Mouse (Mus musculus): ENCODE measurements around the gene Plekhh2.
"Not testable (repeated sequence)": the region's sequence is repeated elsewhere in the genome, so short reads cannot be mapped to it uniquely, and the experiment has no call there.

Gene Plekhh2

DNA sequence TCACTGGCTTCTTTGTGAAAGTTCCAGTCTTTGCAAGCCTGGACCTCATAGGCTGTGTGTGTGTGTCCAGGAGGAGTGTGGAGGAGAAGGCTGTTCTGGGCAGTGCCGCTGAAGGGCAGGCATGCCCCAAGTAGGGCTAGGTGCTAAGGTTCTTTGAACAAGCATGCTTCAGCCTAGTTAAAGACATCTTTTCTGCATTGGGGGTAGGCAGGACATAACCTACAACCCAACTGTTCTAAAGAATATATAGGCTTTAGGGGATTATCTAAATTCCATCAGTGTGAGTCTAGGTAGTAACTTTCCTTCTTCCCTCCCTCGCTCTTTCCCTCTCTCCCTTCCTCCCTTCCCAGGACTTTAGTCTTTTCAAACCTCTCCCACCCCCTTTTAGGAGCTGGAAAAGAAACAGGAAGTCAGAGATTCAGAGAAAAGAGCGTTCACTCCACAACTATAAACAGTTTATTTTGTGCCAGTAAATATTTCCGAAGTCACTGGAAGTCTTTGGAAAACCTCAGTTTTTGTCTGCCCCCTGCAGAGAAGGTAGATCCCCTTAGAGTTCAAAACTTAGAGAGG is 906 bp downstream of the Plekhh2 start:
- no peak for DNase-seq (ENCODE audit: low spot score)

DNA sequence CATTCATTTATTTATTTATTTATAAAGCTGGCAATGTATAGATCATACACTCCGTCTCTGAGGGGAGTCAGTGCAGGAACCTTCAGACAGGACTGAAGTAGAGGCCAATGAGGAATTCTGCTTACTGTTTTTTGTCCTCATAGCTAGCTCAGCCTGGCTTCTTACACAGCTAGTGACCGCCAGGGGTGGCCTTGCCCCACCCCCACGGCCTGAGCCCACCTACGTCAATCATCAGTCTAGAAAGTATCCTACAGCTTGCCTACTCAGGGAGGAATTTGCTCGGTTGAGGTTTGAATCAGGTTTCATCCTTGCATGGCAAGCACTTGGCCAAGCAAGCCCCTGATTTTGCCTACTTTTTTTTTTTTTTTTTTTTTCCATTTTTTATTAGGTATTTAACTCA is 4.2 kb downstream of the Plekhh2 start:
- DNase-seq (ENCODE audit: low spot score) = no peak

DNA sequence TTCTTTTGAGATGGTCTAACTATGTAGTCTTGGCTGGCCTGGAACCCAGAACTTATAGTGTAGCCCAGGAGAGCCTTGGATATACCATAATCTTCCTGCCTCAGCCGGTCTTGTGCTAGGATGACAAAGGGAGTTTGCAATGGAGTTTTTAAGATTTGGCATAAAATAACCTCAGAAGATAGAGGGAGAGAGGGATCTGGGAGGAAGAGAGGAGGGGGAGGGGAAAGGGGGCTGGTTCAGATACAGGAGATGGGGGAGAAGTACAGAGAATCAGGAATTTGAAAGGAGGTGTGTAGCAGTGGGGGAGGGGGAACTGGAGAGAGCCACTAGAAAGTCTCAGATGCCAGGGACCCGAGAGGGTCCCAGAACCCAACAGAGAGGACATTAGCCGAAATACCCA is 7.7 kb downstream of the Plekhh2 start:
- no peak for DNase-seq (ENCODE audit: low spot score)

DNA sequence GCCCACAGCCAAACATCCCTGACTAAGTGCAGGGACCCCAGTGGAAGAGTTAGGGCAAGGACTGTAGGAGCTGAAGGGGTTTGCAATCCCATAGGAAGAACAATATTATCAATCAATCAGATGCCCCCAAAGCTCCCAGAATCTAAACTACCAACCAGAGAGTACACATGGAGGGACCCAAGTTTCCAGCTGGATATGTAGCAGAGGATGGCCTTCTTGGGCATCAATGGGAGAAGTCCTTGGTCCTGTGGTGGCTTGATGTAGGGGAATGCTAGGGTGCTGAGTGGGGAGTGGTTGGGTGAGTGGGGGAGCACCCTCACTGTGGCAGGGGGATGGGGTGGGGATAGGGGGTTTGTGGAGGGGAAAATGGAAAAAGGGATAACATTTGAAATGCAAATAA is 8.4 kb downstream of the Plekhh2 start:
- DNase-seq (ENCODE audit: low spot score) = no peak

DNA sequence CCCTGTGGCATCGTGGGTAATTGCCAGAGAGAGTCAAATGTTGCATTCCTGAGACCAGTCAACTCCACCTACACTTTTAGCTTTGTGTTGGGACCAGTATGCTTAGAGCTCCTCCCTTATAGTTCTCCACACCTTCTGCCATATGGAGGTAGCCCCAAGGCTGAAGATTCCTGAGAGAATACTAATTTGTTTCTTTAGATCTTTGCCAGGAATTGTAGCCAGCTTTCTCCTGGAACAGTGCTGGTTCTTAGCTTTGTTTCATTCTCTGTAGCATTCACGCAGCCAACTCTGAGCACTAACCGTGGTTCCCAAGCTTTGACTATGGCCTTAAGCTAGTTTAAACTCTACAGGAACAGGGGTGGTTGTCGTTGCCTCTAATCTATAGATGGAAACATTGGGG is 17.7 kb downstream of the Plekhh2 start:
- DNase-seq (ENCODE audit: low spot score) = no peak

DNA sequence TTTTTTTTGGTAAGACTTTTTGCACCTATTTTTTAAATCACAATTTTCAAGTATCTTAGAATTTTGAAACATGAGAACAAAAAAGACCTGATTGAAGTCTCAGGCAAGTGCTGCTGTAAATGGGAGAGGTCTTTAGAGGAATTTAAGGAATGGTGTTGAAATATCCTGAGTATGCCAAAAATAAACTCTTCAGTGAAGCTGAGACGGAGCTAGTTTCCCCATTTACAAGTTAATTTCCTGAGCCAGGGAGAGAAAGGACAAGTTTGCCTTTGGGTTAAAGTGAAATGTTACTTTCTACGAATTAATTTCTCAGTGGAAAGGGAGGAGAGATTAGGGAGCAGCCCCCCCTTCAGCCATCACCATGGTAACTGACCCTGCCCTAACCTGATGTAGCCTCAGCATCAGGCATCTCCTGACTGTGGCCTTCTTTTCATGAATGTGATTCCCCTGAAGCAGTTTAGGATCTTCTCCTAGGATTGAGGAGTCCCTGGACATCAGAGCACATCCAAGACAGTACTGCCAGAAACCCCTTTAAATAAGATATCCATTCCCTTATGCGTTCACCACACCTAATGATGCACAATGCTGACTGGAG is 18.6 kb downstream of the Plekhh2 start:
- DNase-seq (ENCODE audit: low spot score) = no peak

DNA sequence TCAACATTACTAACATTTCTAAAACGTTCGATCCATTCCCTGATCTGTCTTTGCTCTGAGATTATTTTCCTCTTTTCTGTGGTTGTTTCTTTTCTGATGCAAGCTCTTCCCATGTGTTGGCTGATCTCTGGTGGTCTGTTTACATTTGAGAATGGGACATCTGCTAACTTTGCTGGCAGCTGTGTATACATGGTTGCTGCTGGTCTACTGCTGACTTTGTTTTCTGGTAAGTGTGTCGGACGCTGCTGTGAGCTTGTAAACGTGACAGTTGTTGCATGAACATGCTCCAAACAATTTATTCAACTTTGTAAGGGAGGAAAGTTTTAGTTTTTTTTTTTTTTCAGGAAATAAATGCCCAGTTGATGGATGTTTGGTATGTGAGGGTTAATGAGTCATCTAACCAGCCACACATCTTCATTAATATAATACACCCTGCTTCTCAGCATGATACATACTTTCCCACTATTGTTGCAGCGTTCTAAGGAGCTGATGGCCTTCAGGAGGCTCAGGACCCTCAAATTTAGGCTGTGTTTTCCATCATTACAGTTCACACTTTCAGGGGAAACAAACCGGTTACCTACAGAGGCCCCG is 21.3 kb downstream of the Plekhh2 start:
- no peak for DNase-seq (ENCODE audit: low spot score)

DNA sequence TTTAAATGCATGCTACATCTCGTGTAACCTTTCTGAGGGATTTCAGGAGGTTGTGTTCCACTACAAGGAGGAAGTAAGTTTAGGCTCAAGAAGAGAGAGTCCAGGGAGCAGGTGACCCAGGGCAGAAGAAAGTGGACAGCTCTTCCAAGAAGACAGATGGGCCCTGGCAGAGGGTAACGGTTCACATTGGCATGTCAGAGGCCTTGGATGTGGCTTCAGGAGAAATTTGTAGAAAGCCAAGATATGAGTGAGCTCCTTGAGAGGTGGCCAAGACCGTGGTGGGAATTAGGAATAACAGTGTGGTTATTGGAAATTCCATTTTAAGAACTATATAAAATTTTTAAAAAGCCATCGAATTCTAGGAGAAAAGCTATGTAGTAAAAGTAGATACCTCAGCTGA is 22.1 kb downstream of the Plekhh2 start:
- DNase-seq (ENCODE audit: low spot score) = no peak

DNA sequence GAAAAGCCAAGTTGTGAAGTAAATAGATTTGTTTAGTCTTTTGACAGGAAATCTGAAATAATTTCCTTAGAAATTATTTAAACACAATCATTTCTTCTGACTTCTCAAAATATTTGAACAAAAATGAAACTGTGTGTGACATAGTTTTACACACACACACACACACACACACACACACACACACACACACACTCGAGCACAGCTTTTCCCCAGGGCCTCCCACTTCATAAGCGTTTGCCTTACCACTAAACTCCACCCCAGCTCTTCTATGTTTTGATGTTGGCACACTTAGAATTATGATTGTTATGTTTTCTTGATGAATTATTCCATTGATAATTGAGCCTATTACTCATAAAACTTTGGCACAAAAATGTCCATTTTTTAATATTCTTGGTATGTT is 22.9 kb downstream of the Plekhh2 start:
- DNase-seq (ENCODE audit: low spot score) = no peak

DNA sequence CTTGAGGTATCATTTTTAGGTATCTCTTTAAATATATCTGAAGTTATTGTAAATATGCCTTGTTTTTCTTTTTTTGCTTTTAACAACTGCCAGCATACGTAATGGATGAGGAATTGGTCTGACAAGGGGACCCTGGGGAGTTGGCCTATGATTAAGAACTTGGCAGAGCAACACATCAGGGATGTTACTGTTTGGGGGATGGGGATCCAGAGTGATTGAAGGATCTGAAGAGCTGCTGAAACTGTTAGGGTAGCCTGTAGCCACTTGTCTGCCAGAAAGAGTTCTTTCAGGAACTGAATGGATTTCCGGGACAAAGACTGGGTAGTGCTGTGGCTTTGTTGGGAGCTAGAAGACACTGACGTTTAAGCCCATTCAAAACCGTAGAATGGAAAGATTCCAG is 23.5 kb downstream of the Plekhh2 start:
- no peak for DNase-seq (ENCODE audit: low spot score)

DNA sequence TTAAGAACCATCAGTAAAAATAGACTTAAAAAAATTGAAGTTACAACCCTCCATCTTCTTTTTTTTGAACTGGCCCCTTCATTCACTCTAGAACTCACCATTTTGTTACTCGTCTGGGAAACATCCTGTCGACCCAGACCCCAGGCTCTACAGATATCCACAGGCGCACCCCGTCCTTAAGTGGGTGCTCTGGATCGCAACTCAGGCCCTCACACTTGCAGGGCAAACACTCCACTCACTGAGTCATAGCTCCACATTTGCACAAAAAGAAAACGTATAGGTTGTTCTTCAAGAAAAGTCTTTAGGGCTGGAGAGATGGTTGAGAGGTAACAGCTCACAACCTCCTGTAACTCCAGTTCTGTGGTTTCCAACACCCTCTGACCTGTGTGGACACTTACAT is 25.6 kb downstream of the Plekhh2 start:
- no peak for DNase-seq (ENCODE audit: low spot score)

DNA sequence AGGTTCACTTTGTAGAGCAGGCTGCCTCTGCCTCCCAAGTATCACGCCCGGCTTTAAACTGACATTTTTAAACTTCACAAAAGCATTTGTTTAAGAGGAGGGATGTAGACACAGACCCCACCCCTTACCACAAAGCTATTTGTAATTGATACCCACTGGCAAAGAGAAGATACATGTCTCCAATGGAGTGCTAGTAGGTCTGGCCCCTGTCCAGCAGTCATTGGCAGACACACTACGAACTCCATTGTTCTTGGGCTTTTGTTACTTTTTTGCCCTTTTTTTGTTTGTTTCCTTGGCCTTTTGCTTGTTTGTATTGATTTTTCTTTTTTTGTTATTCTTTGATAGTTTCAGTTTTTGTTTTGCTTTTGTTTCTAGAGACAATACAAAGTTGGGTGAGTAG is 26.3 kb downstream of the Plekhh2 start:
- DNase-seq (ENCODE audit: low spot score) = no peak

DNA sequence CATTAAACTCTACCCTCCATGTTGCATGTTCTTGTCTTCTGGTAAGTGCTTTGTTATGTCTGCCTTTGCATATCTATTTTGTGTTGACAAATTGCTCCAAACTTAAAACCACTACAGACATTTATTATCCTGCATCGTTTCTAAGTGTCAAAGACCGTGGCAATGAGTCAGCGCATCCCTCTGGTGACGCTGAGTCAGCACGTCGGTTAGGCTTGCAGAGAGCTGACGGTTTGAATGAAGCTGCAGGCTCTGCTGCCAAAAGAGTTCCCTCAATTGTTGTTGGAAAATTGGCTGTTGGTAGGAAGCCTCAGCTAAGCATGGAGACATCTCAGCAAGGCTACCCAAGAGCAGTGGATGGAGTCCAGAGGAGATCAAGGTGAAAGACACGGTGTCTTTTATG is 28.9 kb downstream of the Plekhh2 start:
- no peak for DNase-seq (ENCODE audit: low spot score)

DNA sequence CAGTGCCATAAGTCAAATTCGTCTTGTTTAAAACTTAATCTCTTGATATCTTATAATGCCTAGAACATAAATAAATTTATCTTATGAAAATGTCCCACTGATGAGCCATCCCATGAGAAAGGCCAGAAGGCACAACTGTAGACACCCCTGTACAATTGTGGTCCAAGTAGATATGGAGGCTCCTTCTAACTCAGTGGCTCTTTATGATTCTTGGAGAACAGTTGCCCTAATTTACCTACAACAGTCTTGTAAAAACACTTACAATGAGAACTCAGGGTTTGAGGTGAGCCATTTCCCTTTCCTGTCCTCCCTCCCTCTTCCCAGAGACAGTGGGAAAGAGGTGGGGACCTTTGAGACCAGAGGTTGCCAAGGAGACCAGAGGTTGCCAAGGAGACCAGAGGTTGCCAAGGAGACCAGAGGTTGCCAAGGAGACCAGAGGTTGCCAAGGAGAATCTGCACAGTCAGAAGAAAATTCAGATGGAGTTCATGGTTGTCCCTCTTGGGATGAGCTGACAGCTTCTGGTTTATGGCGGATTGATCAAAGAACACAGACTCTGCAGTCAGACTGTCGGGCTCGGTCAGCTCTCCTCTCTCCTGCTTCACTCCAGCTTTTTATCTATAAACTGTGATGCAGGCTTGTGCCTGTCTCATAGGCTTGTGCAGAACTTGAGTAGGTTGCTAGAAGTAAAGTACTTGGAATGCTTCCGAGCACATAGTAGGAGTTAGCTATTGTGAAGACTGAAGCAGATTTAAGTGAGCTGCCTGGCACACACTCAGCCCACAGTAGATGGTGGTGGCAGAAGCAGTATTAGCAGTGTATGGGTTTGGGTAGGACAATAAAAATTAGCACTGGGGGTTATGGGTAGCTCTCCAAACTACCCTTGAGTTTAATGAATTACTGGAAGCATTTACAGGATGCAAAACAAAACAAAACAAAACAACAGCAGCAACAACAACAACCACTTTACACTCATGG is 39.5 kb downstream of the Plekhh2 start:
- no peak for DNase-seq (ENCODE audit: low spot score)

DNA sequence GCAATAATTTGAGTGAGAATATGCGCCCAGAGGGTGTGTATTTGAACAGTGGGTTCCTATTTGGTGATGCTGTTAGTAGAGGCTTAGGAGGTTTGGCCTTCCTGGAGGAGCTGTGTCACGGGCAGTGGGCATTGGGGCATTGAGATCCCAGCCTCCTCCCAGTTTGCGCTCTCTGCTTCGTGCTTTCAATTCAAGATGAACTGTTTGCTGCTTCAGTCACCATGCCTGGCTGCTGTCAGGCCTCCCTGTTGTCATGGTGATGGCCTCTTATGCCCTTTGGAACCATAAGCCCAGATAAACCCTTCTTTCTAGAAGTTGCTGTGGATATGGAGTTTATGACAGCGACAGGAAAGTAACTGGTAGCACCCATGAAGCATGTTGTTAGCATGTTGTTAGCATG is 40.5 kb downstream of the Plekhh2 start:
- DNase-seq (ENCODE audit: low spot score) = no peak

DNA sequence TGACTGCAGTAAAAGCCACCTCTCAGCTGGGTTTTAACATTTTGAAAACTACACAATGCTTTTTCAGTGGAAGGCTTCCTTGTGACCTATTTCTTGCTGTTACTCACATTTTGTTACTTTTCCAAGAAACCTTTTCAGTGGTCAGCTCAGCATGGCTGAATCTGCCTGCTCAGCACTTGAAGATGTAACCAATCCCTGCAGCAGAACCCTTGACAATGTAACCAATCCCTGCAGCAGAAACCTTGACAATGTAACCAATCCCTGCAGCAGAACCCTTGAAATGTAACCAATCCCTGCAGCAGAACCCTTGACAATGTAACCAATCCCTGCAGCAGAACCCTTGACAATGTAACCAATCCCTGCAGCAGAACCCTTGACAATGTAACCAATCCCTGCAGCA is 52.6 kb downstream of the Plekhh2 start:
- not testable (repeated sequence) for DNase-seq (ENCODE audit: low spot score)

DNA sequence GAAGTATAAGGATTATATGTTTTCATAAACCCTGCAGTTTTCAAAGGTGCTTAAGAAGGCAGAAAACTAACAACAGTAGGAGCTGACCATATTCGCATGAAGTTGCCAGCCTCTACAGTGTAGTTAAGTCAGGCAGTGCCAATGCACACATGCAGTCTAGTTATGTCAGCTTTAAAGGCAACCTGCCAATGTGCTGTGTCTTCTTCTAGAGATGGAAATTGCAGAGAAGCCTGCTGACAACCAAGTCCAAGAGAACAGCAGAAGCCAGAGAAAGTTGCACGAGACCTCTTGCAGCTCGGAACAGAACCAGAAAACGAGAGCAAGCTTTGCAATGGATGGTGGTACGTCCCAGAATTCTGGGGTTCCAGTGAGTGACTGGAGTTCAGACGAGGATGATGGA is 54.1 kb downstream of the Plekhh2 start:
- DNase-seq (ENCODE audit: low spot score) = no peak

DNA sequence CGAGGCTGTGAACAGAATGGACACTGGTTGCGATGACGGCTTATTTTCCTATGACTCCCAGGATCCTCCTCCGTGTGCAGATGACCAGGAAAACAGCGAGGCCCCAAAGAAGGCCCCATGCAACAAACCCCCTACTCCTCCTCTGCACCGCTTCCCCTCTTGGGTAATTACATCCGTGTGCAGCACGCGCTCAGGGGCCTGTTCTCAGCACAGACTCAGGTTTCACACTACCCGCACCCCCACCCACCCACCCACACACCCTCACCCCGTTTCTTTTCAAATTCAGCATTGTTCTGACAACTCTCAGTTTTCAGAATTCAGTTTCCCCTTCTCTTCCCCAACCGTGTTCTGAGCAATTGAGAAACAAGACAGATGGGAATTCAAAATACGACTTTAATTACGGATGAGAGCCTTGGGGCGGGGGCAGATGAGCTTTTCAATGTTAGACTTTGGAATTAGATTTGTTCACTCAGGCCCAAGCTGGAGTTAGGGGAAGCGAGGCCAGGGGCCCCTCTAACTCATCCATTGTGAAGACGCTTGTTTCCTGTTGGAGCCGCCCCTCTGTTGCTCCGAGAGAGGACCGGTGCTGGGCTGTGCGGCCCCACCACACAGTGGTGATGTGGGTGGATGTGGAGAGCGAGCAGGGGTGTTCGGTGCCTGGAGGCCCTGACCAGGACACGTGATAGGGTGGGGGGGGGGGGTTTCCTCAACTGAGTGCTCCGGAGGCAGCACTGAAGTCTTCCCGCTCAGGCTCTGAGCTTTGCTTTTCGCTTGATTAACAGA is 55.3 kb downstream of the Plekhh2 start:
- no peak for DNase-seq (ENCODE audit: low spot score)

DNA sequence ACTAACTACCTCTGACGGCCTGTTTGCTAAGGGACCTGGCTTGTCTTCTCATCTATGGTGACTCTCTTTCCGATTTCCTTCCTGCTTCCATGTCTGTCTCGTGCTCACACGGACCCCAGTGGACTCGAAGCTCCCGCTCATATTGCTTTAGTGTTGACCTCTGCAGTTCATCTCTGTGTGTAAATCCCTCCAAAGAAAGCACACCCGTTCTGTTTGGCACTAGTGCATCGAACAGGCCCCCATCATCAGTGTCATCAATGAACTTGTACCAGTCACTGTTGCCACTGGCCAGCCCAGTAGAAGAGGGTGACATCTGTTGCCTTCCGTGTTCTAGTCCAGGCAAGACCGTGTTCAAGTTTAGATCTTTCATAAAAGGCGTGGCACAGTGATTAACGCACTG is 57.1 kb downstream of the Plekhh2 start:
- DNase-seq (ENCODE audit: low spot score) = no peak

DNA sequence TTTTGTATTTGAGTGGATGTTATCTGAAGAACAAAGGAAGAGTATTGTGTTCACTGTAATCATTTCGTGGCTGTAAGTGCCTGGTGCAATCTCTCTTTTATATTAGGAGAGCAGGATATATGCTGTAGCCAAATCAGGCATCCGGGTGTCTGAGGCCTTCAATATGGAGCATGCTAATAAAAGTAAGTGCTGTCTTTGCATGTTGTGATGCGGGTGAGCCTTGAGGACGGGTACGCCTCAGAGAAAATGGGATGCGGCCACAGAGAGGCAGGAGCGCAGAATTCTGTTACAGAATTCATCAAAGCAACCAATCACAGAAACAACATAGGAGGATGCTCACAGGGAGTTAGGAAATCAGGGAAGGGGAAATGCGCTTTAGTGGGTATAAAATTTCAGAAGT is 58.1 kb downstream of the Plekhh2 start:
- DNase-seq (ENCODE audit: low spot score) = no peak

DNA sequence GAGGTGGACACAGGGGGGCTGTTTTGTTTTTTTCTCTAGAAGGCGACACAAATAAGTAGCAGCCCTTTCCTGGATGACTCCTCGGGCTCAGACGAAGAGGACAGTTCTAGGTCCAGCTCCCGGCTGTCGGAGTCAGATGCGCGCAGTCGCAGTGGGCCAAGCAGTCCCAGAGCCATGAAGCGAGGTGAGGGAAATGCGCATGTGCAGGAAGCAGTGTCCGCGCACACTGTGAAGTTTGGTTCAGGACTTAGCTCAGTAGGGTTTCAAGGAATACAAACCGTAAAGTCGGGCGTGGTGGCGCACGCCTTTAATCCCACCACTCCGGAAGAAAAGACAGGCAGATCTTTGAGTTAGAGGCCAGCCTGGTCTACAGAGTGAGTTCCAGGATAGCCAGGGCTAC is 59.9 kb downstream of the Plekhh2 start:
- no peak for DNase-seq (ENCODE audit: low spot score)

DNA sequence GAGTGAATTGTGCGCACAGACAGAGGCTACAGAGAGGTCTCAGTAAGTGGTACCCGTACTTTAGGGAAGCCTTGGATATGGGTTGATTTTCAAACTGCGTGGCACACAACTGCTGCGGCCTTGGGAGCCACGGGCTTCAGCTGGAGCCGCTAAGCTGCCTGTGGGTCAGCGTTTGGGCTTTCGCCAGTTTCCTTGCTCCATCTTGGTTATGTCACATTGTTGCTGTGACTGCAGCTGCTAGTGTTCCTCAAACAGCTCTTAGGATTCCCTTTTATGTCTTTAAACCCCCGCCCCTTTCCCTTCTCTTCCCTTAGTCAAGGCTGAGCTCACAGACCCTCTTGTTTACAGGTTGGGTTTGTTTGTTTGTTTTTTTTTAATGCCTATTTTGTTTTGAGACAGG is 61.6 kb downstream of the Plekhh2 start:
- no peak for DNase-seq (ENCODE audit: low spot score)
